Mouse (Mus musculus): Measurements from ENCODE around the gene Ankrd45. TPM values are rescaled to one million over a fixed set of nuclear protein-coding genes. Genes with fewer than 3 reads are reported as not detected.

Ankrd45 gene
- 5.9 and 6.0 TPM in 2 replicates for polyA plus RNA-seq (2014; fragmentation: Nextera tagmentation; extraction: Ambion mirVana)

- Histone ChIP-seq H3K4me2 (peak within 1 kb of the TSS; percentile 69), H3K27ac (ENCODE audit: low read depth, low read length) (no peak within 1 kb of the TSS), H3K4me3 (ENCODE audit: low read depth, low read length) (peak within 1 kb of the TSS; percentile 40), H3K36me3 (ENCODE audit: control insufficient read depth, insufficient read depth, low read length) (no peaks in the 10 kb centered on the region), H3K27me3 (ENCODE audit: control insufficient read depth, insufficient read depth, low read length) (no peaks in the 10 kb centered on the region), H3K4me1 (ENCODE audit: control insufficient read depth, insufficient read depth, low read length) (no peaks in the 10 kb centered on the region), H3K9me3 (ENCODE audit: control insufficient read depth, low read length) (no peaks in the 10 kb centered on the region), H3K9ac (ENCODE audit: low read length) (peak within 1 kb of the TSS; percentile 56)
- DNase-seq (ENCODE audit: low spot score, missing footprints) (peak; percentile 94), ATAC-seq (ENCODE audit: low FRiP score) (peak; percentile 96)
- WGBS = 5% methylated on average over 33 of the region's 33 CpGs
Measured at GRCm38 (mm10) chr1:161142531-161143159, at the start of gene Ankrd45. Gene Ankrd45 (plus strand): TSS chr1:161142691.

GRCm38 (mm10) chr1:161099721-161100405, 42.6 kb upstream of the Ankrd45 start:
- no peak for ATAC-seq (ENCODE audit: low FRiP score)

GRCm38 (mm10) chr1:161103842-161104241, 38.6 kb upstream of the Ankrd45 start:
- no peak overlapping the region for H3K4me2 ChIP-seq
- WGBS = 77% methylated on average over 1 of the region's 1 CpGs
- H3K4me1 ChIP-seq (ENCODE audit: control insufficient read depth, insufficient read depth, low read length) = no peaks in the 10 kb centered on the region
- H3K9ac ChIP-seq (ENCODE audit: low read length) = no peak overlapping the region
- H3K9me3 ChIP-seq (ENCODE audit: control insufficient read depth, low read length) = no peaks in the 10 kb centered on the region
- DNase-seq (ENCODE audit: low spot score, missing footprints) = no peak
- no peak for ATAC-seq (ENCODE audit: low FRiP score)
- H3K4me3 ChIP-seq (ENCODE audit: low read depth, low read length) = no peak overlapping the region
- H3K27ac ChIP-seq (ENCODE audit: low read depth, low read length) = no peak overlapping the region
- H3K27me3 ChIP-seq (ENCODE audit: control insufficient read depth, insufficient read depth, low read length) = no peaks in the 10 kb centered on the region
- H3K36me3 ChIP-seq (ENCODE audit: control insufficient read depth, insufficient read depth, low read length) = peaks cover 5% of the 10 kb centered on the region

More at GRCm38 (mm10) chr1:161099721-161100405, 42.6 kb upstream of the Ankrd45 start:
- no peak overlapping the region for H3K4me3 ChIP-seq (ENCODE audit: low read depth, low read length)
- H3K36me3 ChIP-seq (ENCODE audit: control insufficient read depth, insufficient read depth, low read length) = peaks cover 2% of the 10 kb centered on the region; the same call in 1 of the 2 replicates
- 99% methylated on average over 4 of the region's 4 CpGs for WGBS
- no peak overlapping the region for H3K9ac ChIP-seq (ENCODE audit: low read length)
- H3K4me2 ChIP-seq = no peak overlapping the region
- no peaks in the 10 kb centered on the region for H3K9me3 ChIP-seq (ENCODE audit: control insufficient read depth, low read length)
- H3K27me3 ChIP-seq (ENCODE audit: control insufficient read depth, insufficient read depth, low read length) = no peaks in the 10 kb centered on the region
- no peak overlapping the region for H3K27ac ChIP-seq (ENCODE audit: low read depth, low read length)
- DNase-seq (ENCODE audit: low spot score, missing footprints) = no peak
- H3K4me1 ChIP-seq (ENCODE audit: control insufficient read depth, insufficient read depth, low read length) = no peaks in the 10 kb centered on the region

- no peaks in the 10 kb centered on the region for H3K9me3 ChIP-seq (ENCODE audit: control insufficient read depth, low read length)
- H3K4me1 ChIP-seq (ENCODE audit: control insufficient read depth, insufficient read depth, low read length) = no peaks in the 10 kb centered on the region
- whole genome bisulfite sequencing = 92% methylated on average over 8 of the region's 8 CpGs
- H3K36me3 ChIP-seq (ENCODE audit: control insufficient read depth, insufficient read depth, low read length) = peaks cover 5% of the 10 kb centered on the region; the same call in 1 of the 2 replicates
- ATAC-seq (ENCODE audit: low FRiP score) (no peak), DNase-seq (ENCODE audit: low spot score, missing footprints) (no peak)
- H3K4me2 ChIP-seq = no peak overlapping the region
- no peak overlapping the region for H3K9ac ChIP-seq (ENCODE audit: low read length)
- H3K27ac ChIP-seq (ENCODE audit: low read depth, low read length) = no peak overlapping the region
- no peak overlapping the region for H3K4me3 ChIP-seq (ENCODE audit: low read depth, low read length)
- no peaks in the 10 kb centered on the region for H3K27me3 ChIP-seq (ENCODE audit: control insufficient read depth, insufficient read depth, low read length)
Measured at GRCm38 (mm10) chr1:161109216-161109615, 33.3 kb upstream of the Ankrd45 start.

GRCm38 (mm10) chr1:161114591-161114990, 27.9 kb upstream of the Ankrd45 start:
- H3K27ac ChIP-seq (ENCODE audit: low read depth, low read length) = no peak overlapping the region
- no peak for ATAC-seq (ENCODE audit: low FRiP score)
- H3K27me3 ChIP-seq (ENCODE audit: control insufficient read depth, insufficient read depth, low read length) = no peaks in the 10 kb centered on the region
- H3K4me2 ChIP-seq = no peak overlapping the region
- H3K36me3 ChIP-seq (ENCODE audit: control insufficient read depth, insufficient read depth, low read length) = no peaks in the 10 kb centered on the region
- no peaks in the 10 kb centered on the region for H3K4me1 ChIP-seq (ENCODE audit: control insufficient read depth, insufficient read depth, low read length)
- no peaks in the 10 kb centered on the region for H3K9me3 ChIP-seq (ENCODE audit: control insufficient read depth, low read length)
- H3K9ac ChIP-seq (ENCODE audit: low read length) = no peak overlapping the region
- no peak for DNase-seq (ENCODE audit: low spot score, missing footprints)
- no peak overlapping the region for H3K4me3 ChIP-seq (ENCODE audit: low read depth, low read length)

- H3K36me3 ChIP-seq (ENCODE audit: control insufficient read depth, insufficient read depth, low read length) = no peaks in the 10 kb centered on the region
- H3K4me3 ChIP-seq (ENCODE audit: low read depth, low read length) = no peak overlapping the region
- no peaks in the 10 kb centered on the region for H3K4me1 ChIP-seq (ENCODE audit: control insufficient read depth, insufficient read depth, low read length)
- no peaks in the 10 kb centered on the region for H3K27me3 ChIP-seq (ENCODE audit: control insufficient read depth, insufficient read depth, low read length)
- H3K9ac ChIP-seq (ENCODE audit: low read length) = no peak overlapping the region
- WGBS = 88% methylated on average over 10 of the region's 10 CpGs
- H3K9me3 ChIP-seq (ENCODE audit: control insufficient read depth, low read length) = no peaks in the 10 kb centered on the region
- ATAC-seq (ENCODE audit: low FRiP score) = no peak
- DNase-seq (ENCODE audit: low spot score, missing footprints) = no peak
- H3K27ac ChIP-seq (ENCODE audit: low read depth, low read length) = no peak overlapping the region
- H3K4me2 ChIP-seq = no peak overlapping the region
Measured at GRCm38 (mm10) chr1:161122661-161123418, 19.7 kb upstream of the Ankrd45 start.

GRCm38 (mm10) chr1:161126461-161126860, 16.0 kb upstream of the Ankrd45 start:
- Histone ChIP-seq H3K4me1 (ENCODE audit: control insufficient read depth, insufficient read depth, low read length) (peaks cover 4% of the 10 kb centered on the region; the same call in 1 of the 2 replicates), H3K27me3 (ENCODE audit: control insufficient read depth, insufficient read depth, low read length) (no peaks in the 10 kb centered on the region), H3K9ac (ENCODE audit: low read length) (no peak overlapping the region), H3K36me3 (ENCODE audit: control insufficient read depth, insufficient read depth, low read length) (no peaks in the 10 kb centered on the region), H3K27ac (ENCODE audit: low read depth, low read length) (no peak overlapping the region), H3K4me3 (ENCODE audit: low read depth, low read length) (no peak overlapping the region), H3K4me2 (no peak overlapping the region), H3K9me3 (ENCODE audit: control insufficient read depth, low read length) (no peaks in the 10 kb centered on the region)
- ATAC-seq (ENCODE audit: low FRiP score) = no peak
- no peak for DNase-seq (ENCODE audit: low spot score, missing footprints)
- WGBS = 75% methylated on average over 1 of the region's 1 CpGs

- ATAC-seq (ENCODE audit: low FRiP score) = peak; percentile 94
- peak within 1 kb of the TSS; percentile 84 for H3K4me3 ChIP-seq (ENCODE audit: low read depth, low read length)
Measured at GRCm38 (mm10) chr1:161130726-161131664, 11.5 kb upstream of the Ankrd45 start, which contains the start of gene Klhl20. Gene Klhl20 (minus strand): TSS chr1:161131511.

More at GRCm38 (mm10) chr1:161130726-161131664, 11.5 kb upstream of the Ankrd45 start, which contains the start of gene Klhl20:
- Histone ChIP-seq H3K4me2 (peak within 1 kb of the TSS; percentile 71), H3K27me3 (ENCODE audit: control insufficient read depth, insufficient read depth, low read length) (no peaks in the 10 kb centered on the region), H3K9ac (ENCODE audit: low read length) (peak within 1 kb of the TSS; percentile 90), H3K36me3 (ENCODE audit: control insufficient read depth, insufficient read depth, low read length) (no peaks in the 10 kb centered on the region), H3K27ac (ENCODE audit: low read depth, low read length) (peak within 1 kb of the TSS; percentile 45; the same call in 1 of the 2 replicates), H3K4me1 (ENCODE audit: control insufficient read depth, insufficient read depth, low read length) (peaks cover 4% of the 10 kb centered on the region; the same call in 1 of the 2 replicates), H3K9me3 (ENCODE audit: control insufficient read depth, low read length) (no peaks in the 10 kb centered on the region)
- peak; percentile 99 for DNase-seq (ENCODE audit: low spot score, missing footprints)
- 4% methylated on average over 41 of the region's 41 CpGs for WGBS

All from midbrain, embryonic 11.5 days (tissue).